Mouse (Mus musculus): ENCODE results near the gene Pln. TPM values are rescaled to one million over a fixed set of nuclear protein-coding genes. Genes with fewer than 3 reads are reported as not detected.

Pln gene
- total RNA-seq, 2 experiments from 2014 or later = 6,036 to 6,221 TPM

DNA sequence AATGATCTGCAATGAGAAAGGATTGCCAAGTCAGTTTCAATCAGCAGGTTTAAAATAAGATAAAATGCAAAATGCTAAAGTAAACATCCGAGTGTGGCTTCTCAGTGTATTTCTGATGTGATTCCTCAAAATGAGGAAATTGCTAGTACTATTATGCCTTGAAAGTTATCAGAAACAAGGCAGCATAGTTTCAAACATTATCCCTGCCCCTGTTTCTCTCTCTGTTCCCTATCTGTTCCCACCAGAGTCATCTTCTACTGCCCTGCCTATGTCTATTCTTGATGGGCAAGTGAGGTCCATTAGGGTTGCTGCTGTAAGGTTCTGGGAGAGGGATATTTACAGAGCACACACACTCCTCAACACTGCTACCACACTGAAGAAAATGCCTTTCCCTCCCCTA, 11.8 kb downstream of the Pln start:
- intact Hi-C loops (cut with DNase I) = loop anchor here (2.0 to 5.0 kb wide), 4 partner anchors 30 to 237 kb away; partner anchors contain the start of gene Cep85l
- no peak for DNase-seq (ENCODE audit: low spot score)

DNA sequence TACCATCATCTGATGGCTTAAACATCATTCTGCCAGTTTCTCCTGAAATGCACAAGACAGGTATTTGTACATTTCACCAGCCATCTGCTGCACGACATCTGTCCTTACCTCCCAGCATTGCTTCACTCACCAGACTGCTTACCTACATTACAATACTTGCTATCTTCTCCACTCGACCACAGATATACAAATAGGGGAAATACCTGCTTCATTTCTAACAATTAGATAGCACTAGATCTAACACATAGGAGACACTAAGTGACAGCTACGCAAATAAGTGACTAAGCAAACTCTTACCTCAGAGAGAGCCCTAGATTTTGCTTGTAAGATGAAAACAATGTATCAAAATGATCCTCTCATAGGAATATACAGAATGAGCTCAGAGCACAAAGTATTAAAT, 16.2 kb downstream of the Pln start:
- DNase-seq (ENCODE audit: low spot score) = no peak
- intact Hi-C loops (cut with DNase I) = no loop called here

DNA sequence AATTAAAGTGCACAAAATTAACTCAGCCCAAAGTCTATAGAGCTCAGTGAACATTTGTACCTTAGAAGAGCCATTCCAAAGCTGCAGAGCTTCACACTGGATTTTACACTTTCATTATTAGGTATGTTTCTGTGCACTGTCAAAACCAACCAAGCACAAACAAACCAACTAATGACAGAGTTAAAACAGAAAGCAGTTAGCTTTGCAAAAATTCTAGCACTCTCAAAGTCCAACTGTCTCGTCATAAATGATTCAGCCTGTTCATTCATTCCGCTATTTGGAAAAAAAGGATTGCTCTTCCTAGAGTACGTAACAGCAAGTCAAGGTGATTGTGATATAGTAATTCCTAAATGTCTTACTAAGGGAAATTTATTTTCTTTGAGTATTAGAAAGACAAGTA, 21.5 kb downstream of the Pln start:
- DNase-seq (ENCODE audit: low spot score) = no peak
- intact Hi-C loops (cut with DNase I) = no loop called here

DNA sequence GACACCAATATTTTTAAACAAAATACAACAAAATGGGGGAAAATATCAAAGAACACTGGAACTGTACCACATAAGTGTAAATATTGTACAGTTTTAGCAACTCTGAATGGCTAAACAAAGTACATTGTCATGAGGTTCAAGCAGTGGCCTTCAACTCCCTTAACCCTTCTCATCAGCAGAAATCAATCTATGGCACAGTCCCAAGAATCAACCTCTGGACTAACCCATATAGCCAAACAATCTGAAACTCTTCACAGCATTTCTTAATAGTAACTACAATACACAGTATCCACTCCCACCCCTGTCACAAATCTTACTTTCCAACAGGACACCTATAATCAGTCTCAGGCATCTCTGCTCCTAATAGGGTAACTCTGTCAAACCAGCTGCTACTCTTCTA, 26.8 kb downstream of the Pln start:
- no peak for DNase-seq (ENCODE audit: low spot score)
- intact Hi-C loops (cut with DNase I) = no loop called here

DNA sequence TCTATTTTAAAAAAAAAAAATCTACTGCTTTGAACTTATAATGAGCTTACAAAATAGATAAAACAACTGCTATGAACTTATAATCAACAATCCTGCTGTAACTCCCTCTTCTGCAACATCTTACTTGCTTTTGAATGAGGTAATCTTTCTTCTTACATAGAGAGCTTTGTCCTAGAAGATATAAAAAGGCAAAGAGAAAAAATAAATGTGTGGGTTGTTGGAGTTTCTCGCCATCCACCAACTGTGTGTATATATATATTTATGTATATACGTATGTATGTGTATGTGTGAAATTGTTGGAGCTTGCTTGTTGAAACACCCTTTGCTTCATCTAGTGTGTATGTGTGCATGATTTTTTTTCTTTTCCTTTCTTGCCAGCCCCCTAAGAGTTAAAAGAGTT, 29.8 kb downstream of the Pln start:
- no peak for DNase-seq (ENCODE audit: low spot score)
- intact Hi-C loops (cut with DNase I) = no loop called here

DNA sequence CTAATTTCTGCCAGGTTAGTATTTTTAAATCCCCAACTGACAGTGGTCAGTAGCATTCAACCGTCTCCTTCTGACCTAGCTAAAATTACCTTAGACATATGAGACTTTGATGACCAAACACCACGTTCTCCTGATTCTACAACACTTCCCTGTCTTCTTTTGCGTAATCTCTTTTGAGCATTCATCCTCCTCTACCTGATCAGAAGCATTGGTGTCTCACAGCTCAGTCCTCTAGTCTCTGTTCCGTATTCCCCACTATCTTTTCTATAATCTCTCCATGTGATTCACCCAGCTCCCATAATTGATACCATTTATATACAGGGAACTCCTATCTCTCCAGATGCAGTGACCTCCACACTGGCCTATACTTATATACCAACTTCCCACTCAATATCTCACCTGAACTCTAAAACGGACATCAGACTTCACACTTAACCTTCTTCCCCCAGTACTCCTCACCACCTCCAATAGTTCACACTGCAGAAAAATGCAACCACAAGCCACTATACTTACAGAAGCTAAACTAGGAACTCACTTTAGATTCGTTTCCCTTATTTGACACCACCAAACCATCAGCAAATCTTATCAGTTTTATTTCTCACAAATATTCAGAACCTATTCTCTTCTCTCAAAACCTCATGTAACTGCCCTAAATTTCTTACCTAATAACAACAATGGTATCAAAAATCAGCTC, 36.6 kb downstream of the Pln start:
- intact Hi-C loops (cut with DNase I) = loop anchor here (10.0 kb wide), 1 partner anchor 221 kb away; the partner anchor contains the start of gene Asf1a
- DNase-seq (ENCODE audit: low spot score) = no peak

DNA sequence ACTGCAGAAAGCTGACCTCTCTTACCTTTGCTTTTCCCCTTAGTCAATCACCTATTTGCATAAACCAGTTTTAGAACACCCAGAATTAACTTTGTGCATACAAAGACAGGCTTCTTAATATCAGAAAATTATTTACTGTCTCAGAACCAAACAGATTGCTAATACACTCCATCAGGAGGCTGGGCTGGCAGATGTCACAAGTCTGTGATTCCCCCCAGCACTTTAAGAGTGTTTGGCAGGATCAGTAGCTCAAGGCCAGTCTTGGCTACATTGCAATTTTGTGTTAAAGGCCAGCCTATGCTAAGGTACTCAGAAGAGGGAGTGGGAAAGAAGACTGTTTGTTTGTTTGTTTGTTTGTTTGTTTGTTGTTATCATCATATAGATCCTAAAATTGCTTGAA, 39.6 kb downstream of the Pln start:
- no peak for DNase-seq (ENCODE audit: low spot score)
- intact Hi-C loops (cut with DNase I) = loop anchor here (5.0 to 10.0 kb wide), 2 partner anchors 85 to 218 kb away; partner anchors contain the start of gene Asf1a

DNA sequence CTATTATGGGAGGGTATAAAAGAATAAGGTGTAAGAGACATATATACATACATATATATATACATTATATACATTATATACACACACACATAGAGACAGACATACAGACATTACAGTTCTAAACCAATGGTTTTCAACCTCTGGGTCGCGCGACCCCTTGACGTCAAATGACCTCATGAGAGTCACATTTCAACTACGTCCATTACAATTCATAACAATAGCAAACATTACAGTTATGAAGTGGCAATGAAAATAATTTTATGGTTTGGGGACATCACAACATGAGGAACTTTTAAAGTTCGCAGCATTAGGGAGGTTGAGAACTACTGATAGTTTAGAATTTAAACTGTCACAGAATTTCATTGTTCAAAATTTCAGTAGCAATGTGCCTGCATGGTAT, 40.8 kb downstream of the Pln start:
- intact Hi-C loops (cut with DNase I) = loop anchor here (2.0 to 10.0 kb wide), 4 partner anchors 29 to 217 kb away; partner anchors contain the start of gene Asf1a
- DNase-seq (ENCODE audit: low spot score) = no peak

DNA sequence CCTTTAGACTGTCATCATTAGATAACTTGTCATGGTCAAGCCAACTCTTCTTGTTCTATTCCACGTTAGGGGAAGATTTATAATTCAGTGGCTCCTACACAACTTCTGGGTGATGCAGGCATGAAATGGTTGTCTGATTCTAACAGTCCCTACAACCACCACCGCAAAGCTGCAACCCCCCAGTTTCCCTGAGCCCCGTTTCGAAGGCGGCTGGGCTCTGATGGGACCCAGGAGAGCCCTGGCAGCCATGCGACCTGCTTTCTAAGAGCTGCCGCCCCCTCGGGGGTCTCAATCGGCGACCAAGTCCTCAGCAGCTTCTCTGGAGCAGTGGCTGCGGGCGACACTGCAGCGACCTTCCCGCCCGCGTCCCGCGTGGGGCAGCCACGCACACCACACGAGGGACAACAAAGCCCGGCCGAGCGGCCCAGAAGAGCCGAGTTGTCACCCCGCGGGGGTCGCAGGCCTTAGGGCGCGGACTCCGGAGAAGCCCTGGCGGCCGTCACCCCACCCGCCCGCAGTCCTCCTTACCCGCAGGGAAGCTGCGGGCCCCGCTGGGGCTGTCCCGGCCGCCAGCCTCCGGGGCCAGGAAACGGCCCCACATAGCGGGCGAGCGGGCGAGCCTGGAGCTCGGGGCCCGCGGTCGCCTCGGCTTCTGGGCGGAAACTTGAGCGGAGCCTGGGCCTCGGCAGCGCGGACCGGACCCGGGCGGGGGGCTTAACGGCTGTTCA, 41.7 kb downstream of the Pln start:
- intact Hi-C loops (cut with DNase I) = loop anchor here (2.0 to 10.0 kb wide), 4 partner anchors 30 to 216 kb away; partner anchors contain the start of gene Asf1a
- no peak for DNase-seq (ENCODE audit: low spot score)

DNA sequence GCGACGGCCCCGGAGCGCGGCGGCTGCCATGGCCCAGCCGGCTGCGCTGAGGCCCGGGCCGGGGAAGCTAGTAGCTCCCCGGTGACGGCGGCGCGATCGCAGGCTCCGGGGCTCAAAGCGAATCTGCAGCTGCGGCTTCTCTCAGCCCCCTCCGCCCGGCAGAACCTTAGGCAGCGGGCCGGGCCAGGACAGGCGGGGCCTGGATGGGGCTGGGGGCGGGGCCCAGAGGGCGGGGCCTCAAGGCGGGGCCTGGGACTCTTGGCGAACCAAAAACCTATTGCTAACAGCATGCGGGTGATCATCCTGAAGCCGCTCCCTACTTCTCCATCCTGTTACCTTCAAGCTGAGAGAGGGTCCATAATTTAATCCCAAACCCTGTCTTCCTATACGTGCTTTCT, 42.2 kb downstream of the Pln start, which contains the start of gene Cep85l:
TSS of gene Cep85l (minus strand) at position 239 of the 398 bp plus-strand sequence.
- intact Hi-C loops (cut with DNase I) = loop anchor here (2.0 to 10.0 kb wide), 4 partner anchors 31 to 215 kb away; partner anchors contain the start of gene Asf1a

DNA sequence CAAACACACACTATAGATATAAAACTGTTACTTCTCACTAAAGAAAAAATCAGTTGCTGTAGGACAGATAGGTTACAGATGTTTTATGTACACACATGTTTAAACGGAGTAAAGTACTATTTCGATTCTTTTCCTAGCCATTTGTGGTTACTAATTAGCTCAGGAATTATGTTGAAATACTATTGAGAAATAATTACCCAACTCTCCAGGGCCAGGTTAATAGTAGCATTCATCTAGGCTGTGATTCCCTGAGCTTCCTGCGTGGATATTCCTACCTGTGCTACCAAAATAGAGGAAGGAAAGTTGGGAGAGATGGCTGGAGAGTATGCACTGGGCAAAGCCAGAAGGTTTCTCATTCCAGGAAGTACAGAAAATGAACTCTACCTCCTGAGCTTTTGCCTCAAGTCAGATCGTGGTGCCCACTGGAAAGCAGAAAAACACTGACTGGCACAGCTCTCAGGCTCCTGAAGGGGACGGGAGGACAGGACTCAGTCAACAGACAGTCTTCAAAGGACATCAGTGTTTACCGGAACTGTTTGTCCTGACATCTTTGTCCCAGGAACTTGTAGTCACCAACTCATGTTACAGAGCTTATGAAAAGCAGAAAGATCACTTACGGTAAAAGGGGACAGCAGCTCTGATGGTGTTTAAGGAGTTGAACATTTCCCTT, 45.4 kb downstream of the Pln start:
- intact Hi-C loops (cut with DNase I) = loop anchor here (2.0 kb wide), 1 partner anchor 14 kb away; no protein-coding TSS in a partner anchor
- DNase-seq (ENCODE audit: low spot score) = no peak

More for the DNA sequence above, 42.2 kb downstream of the Pln start, which contains the start of gene Cep85l:
- peak; percentile 84 for DNase-seq (ENCODE audit: low spot score)

DNA sequence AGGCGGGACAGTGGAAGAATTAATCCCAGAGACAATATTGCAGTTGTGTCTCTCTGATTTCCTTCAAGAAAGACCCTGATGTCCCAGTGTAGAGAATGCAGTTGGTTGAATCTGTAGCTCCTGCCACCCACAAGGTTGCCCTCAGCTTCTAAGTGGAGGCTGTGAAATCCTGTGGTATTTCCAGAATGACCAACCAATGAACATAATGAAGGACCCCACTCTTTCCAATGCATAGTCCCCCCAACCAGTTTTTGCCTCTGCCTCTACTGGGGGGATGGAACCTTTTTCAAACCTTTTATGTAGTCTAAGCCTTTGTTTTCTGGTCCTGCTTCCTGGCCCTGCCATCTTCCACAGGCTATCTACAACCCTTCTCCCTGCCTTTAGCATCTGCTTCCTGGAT, 47.4 kb downstream of the Pln start:
- no peak for DNase-seq (ENCODE audit: low spot score)
- intact Hi-C loops (cut with DNase I) = no loop called here

DNA sequence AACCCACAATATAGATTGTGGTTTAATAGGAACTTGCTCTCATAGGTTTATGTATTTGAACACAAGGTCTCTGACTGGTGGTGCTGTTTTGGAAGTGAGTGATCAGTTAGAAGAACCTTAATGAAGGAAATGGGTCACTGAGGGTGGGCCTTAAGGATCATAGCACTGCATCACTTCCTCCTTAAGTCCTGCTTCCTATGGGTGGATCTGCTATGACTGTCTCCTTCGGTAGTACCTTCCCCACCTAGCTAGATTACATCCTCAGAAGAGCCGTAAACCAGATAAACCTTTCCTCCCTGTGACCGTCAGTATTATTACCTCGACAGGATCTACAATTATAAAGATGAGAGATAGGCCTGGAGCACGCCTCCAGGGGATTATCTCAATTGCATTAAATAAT, 48.0 kb downstream of the Pln start:
- no peak for DNase-seq (ENCODE audit: low spot score)
- intact Hi-C loops (cut with DNase I) = no loop called here

DNA sequence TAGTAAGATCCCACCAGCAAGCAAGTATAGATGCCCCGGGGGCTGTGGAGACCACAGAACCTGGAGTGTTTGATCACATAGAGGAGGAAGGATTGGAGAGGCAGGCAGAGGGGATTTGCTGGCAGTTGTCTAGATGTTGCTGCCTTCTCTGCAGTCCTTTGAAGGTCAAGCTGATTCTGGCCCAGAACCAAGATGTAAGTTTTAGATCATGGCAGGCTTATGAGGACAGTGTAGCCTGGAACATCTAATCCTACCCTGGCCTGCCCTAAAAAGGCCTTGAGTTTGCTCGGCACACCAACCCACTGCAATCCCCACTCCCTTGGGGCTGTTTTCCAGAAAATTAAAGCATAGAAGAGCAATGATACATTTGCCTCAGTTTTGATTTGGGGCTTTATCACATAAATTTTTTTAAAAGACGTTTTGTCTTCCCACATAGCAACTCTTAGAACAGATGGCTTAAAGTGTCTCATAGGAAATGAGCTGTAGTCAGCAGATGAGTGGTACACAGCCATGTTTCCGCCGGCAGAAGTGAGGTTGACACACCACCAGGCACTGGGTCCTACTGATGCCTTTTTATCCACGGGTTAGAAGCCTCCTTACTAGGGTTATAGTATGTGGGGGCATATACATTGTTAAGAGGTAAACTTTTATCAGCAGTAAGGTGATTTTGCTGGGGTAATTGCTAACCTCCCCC, 50.9 kb downstream of the Pln start:
- intact Hi-C loops (cut with DNase I) = no loop called here
- no peak for DNase-seq (ENCODE audit: low spot score)

DNA sequence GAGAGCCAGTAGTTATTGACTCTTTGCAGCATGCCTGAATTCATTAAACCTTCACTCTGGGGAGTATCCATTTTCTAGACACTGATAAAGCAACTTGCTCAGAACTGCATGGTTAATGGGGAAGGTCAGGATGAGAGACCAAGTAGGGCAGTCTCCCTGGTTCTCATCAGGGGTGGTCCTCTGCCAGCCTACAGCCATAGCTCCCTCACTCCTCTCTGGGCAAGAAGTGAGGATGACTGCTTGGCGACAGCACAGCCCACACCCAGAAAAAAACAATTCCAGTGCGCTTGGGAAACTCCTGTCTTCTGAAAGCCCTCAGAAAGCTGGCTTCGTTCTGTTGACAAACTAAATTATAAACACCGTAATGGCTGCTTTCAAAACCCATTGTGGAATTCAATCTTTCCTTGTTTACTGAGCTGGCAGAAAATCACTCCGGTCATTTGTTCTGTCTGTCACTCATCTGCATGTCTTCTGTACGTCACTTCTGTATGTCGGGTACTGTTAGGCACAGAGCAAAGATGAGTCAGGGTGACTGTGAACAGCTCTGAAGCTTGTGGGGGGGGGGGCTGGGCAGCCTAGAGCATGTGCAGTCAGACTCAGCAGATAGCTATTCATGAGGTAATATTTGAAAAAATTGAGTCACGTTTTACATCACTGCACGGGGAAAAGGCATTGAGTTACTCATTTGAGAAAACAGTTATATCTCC, 57.6 kb downstream of the Pln start:
- no peak for DNase-seq (ENCODE audit: low spot score)
- intact Hi-C loops (cut with DNase I) = loop anchor here (5.0 kb wide), 2 partner anchors 48 to 67 kb away; no protein-coding TSS in a partner anchor
